Mouse (Mus musculus): ENCODE data around the gene Nhlrc3.

The Nhlrc3 gene

DNA sequence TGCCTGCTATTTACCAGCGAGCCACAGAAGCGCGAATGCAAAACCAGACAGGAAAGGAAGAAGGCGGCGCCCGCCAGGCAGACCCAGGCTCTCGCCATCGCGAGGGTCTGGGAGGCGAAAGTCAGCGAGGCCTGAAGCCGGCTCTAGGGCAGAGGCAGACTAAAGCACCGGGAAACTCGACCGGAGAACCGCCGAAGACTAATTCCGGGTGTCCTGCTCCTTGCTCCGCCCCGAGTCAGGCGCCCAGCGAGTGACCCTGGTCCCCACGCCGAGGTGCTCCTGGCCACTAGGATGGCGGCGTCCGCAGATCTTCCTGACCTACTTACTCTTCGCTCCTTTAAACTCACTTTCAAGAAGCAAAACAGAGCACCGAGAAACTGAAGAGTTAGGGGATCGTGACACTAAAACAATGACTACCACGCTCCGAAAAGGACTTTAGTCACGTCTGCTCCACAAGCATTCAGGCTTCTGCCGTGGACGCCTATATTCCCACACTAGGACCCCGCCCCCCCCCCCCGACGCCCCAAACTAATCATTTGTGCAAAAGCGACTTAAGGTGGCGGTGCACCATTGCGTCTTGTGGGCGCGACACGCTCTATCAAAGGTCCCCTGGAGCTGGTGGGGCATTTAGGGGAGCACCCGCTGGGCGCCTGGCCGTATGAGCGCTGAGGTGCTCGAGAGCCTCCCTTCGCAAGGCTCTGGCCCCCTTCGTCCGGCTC, at the start of gene Nhlrc3, which contains the start of gene Proser1:
Nhlrc3 (minus strand) TSS at position 287 of the 719 bp plus-strand sequence.
Proser1 (plus strand) TSS at position 621 of the 719 bp plus-strand sequence.
- peak; percentile 98 for DNase-seq

DNA sequence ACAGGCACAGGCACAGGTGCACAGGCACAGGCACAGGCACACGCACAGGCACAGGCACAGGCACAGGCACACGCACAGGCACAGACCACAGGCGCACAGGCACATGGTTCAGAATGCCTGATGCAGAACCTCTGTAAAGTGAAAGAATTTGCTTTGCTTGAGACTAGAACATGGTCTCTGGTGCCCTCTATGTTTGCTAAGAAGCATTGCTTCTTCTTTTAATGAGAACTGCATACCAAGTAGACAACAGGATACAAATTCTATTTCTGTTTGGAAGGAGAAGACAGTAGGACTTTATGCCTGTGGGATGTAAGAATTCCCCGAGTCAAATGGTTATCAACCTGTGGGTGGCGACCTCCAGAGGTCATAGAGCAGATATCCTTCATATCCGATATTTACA, 39.3 kb upstream of the Nhlrc3 start:
- DNase-seq: no peak

DNA sequence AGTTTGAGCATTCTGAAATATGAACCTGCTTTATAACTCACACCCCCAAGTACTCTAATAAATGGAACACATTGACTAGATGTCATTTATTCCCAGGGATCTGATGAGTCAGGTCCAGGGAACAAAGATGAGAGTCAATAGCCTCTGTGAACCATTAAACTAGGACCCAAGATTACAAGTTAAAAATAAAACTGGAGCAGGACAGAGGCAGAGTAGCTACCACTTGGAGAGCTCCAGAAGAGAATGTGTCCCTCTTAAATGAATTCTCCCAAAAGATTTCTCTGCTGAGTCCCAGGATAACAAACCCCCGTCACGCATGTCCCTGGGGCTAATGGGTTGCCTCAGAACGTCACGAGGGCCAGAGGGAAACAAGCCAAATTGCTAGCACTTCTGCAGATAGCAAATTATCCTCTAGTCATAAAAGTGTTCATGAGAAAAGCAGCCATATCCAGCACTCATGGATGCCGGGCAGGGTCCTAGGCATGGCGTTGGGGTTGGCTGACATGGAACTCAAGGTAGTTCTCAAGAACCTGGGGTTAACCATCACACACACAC, 35.3 kb upstream of the Nhlrc3 start:
- DNase-seq: peak; percentile 55

DNA sequence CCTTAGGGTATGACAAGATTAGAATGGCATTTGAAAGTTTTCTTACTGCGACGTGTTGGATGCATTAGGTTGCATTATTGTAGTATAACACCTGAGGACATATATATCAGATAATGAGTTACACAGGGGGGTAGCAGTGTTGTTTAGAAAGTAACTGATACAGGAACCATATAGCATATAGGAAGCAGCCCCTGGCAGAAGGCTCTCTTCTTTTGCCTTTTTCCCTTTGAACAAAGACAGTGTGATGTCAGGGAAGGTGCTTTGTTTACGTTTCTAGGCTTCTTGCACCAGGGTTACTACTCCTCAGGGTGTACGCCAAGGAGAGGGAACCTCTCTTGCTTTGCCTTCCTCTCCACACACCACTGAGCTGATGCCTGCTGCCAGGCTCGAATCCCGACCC, 25.2 kb upstream of the Nhlrc3 start, which contains the start of gene Stoml3:
Stoml3 (plus strand) TSS at position 301 of the 400 bp plus-strand sequence.
- DNase-seq: no peak

GRCm38 (mm10) chr3:53486996-53487576, 24.0 kb upstream of the Nhlrc3 start:
- DNase-seq: no peak

GRCm38 (mm10) chr3:53486561-53486960, 23.4 kb upstream of the Nhlrc3 start:
- no peak for DNase-seq

GRCm38 (mm10) chr3:53483414-53484059, 20.4 kb upstream of the Nhlrc3 start:
- DNase-seq: no peak

GRCm38 (mm10) chr3:53478419-53479046, 15.4 kb upstream of the Nhlrc3 start:
- no peak for DNase-seq

GRCm38 (mm10) chr3:53477468-53477867, 14.3 kb upstream of the Nhlrc3 start:
- DNase-seq: peak; percentile 68

GRCm38 (mm10) chr3:53475889-53476288, 12.8 kb upstream of the Nhlrc3 start:
- peak; percentile 75 for DNase-seq

DNA sequence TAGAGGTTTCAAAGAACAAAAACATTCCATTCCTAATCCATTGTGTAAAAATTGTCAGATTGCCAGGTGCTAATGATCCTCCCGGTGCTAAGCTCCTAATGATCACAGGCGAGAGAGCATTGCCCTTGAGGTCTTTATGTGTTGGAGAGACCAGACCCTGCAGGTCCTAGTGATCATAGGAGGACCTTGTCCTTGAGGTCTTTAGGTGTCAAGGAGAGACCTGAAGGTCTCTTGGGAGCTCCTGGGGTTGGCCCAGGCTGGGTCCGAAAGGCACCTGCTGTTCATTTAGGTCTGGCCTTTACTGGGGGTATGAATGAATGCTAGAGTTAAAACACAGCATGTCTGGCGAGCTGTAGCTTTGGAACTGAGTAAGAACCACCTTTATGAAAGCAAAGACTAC, 11.0 kb upstream of the Nhlrc3 start:
- DNase-seq: no peak

DNA sequence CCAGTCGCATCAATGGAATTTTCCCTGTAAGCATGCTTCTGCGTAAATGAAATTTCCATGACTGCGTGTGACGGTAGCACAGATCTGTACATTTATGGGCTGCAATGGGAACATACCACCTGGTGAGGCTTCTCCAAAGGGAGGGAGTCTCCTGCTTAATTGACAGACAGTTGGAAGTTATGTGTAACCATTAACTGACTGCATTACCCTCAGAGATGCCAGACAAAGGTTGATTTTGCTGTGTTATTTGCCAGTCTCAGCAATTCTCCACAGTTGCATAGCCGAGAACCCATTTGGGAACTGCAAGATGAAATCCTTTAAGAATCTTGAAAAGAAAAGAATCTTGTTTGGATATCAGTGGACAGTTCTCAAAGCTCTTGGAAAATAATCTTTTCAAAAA, 8.9 kb upstream of the Nhlrc3 start:
- DNase-seq: no peak

DNA sequence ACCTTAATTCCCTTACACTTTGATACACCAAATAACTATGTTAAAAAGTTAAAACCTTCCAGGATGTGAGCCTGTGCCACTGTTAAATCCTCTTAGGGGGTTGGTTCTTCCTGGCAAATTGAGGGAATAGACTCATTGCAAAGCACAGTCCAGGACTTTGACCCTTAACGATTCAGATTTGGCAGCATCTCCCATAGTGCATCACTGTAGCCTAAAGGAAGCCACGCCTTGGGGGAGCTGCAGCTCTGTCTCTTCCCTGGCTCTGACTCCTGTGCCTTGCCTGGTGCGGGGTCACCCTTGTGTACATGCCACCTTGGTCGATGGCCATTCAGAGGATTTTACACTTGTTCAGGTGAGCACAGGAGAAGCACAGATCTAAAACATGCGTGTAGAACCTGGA, 6.5 kb upstream of the Nhlrc3 start:
- no peak for DNase-seq

GRCm38 (mm10) chr3:53467356-53467755, 4.2 kb upstream of the Nhlrc3 start:
- DNase-seq: no peak

GRCm38 (mm10) chr3:53466481-53466880, 3.3 kb upstream of the Nhlrc3 start:
- DNase-seq: no peak

DNA sequence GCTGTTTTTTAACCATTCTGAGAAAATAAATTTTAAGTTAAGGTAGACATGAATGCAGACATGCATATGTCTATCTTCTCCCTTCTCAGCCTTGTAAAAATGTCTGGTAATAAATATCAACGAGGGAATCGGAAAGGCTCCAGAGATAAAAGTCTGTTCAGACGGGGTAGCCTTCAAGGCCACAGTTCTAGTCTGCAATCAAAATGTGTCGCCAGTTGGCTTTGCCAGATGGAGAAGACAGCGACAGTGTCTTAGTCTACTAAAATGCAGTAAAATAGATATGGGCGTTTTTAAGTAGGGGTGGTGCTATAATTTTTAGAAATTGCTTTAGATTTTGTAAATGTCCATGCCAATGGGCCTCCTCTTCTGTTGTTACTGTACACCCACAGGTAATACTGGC, 2.2 kb upstream of the Nhlrc3 start:
- no peak for DNase-seq

GRCm38 (mm10) chr3:53464146-53464698, 1.1 kb upstream of the Nhlrc3 start:
- DNase-seq: no peak

DNA sequence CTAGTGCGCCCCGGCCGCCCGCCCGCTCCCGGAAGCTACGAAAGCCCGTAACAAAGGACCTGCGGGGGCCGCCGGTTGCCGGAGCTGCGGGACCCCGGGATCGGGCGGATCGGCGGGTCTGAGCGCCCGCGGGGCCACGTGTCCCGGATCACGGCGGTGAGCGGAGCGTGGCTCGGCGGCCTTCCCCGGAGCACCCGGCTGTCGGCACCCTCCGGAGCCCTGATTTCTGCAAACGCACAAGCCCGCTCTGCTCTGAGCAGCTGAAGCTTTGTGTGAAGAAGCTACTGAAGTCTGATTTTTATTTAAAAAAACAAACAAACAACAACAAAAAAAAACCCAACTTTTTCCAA, 608 bp upstream of the Nhlrc3 start:
- DNase-seq: no peak

- no peak for DNase-seq
Measured at GRCm38 (mm10) chr3:53462701-53463045, 459 bp downstream of the Nhlrc3 start.

DNA sequence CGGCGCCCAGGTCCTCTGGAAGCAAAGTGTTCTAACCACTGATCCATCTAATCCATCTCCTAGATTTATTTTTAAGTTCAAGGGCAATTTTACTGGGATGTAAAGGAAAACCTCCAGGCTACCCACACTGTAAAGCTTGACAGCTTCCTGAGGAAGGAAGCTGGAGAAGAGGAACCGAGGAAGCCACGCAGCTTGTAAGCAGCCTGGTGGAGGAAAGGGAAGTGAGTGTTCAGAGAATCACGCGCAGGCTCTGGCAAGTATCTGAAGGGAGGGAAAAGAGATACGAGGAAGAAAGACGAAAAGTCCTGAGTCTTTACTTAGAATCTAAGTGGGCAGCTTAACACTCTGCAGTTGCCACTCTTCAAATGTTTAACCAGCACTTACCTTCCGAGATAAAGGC, 3.0 kb downstream of the Nhlrc3 start:
- no peak for DNase-seq

DNA sequence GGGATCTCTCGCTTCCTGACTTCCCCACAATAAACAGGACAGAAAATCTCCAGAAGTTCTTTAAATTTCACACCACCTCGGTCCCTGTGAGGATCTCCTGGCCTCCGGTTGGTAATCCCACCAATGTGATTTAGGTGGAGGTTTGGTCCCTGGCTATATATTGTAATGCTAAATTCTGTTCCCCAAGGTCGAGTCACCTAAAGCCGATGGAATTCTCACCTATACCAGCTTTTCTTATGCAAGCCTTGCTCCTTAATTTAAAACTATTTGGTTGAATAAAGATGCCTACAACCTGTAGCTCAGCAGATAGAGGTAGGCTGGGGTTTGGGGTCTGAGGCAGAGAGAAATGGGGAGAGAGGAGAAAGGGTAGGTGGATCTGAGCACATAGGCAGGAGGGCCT, 5.4 kb downstream of the Nhlrc3 start:
- DNase-seq: no peak

DNA sequence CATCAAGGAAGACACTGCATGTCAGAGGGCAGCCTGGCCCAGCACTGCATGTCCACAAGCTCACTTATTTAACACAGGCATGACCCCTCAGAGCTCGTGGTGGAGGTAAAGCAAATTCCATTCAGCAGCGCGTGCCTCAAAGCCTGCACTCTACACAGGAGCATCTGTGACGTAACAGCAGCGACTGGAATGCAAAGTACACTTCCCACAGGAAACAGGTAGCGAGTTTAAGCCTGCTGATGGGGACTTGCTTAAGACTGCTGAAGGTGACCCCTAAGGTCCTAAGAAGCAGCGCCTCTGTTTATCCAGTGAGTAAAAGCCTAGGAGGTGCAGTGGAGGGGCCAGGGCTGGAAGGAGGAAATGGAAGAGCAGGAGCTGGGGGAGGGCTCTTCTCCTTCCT, 8.1 kb downstream of the Nhlrc3 start:
- DNase-seq: no peak

- no peak for DNase-seq
Measured at GRCm38 (mm10) chr3:53454561-53454960, 8.6 kb downstream of the Nhlrc3 start.
